Mouse (Mus musculus) naive thymus-derived CD4-positive, alpha-beta T cell, adult 2 months (primary cell): ENCODE results near the gene Rerg.
"Not testable (repeated sequence)": the region's sequence is repeated elsewhere in the genome, so short reads cannot be mapped to it uniquely, and the experiment has no call there.

Experiments
- DNase-seq: peaks from one replicate; pipeline ENCODE4 v3.0.0-alpha.2; 2011; ENCODE audit warnings: low read depth

Gene Rerg

DNA sequence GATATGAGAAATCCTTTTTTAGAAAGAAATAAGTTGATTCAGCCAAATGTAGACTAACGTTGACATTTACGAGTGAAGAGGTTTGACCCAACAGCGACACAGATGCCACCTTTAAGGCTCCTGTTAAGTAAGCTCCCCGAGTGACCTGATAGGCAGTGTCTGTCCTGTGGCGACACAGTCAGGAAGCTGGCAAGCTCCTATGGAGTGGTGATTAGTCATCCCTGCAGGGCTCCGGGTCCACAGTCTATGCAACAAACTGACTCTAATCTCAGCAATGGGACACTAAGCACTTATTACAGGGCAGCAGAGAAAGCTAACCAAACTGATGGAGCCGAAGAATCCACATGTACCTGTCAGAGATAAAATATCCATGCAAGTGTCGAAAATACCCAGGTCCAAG is 98.0 kb downstream of the Rerg start:
- no peak for DNase-seq

DNA sequence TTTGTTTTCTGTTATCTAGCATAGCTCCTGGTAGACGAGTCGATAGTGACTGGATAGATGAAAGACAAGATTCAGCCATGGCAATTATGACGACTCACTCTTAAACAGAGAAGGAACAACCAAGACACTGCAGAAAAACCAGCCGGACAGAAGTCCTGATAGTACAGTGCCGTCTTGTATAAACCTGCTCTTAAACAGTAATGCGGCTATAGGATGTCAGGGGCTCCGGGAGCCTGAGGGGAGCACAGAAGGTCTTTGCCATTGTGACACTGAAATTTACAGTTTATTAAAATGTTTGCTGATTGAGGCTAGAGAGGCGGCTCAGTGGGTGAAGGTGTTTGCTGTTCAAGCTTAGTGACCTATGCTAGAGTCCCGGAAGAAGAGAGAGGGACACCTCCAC is 98.8 kb downstream of the Rerg start:
- DNase-seq, result no peak

DNA sequence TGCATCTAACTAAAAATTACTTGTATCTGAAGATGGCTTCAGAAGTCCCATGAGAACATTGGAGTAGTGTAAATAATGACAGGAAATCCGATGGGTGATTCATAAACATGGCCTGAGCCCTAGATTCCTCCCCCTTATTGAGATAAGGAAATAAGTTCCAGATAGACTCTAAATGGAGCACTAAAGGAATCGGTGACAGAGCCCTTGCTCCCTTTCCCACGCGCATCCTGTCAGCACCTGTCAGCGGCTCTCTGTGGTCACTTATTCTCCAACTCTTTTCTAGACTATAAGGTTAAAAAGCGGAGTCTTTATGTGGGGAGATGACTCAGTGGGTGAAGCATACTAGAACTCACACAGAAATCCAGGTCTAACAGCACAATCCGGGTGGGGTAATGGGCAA is 104.8 kb downstream of the Rerg start:
- DNase-seq, result no peak

DNA sequence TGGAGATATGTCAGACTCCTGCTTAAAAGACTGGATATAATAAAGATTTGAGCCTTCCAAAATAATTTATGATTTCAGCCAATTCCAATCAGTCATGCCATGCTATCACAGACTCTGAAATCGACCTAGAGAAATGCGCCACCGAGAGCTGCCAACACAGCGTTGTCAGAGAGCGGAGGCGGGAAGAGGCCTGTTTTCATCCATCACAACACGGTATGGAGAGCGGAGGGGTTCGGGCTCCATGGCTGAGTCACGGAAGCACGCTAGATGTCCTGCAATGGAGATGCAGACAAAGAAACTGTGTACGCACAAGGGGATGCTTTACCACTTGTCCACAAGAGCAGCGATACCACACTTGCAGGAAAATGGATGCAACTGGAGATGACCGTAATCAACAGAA is 105.5 kb downstream of the Rerg start:
- DNase-seq, result no peak

DNA sequence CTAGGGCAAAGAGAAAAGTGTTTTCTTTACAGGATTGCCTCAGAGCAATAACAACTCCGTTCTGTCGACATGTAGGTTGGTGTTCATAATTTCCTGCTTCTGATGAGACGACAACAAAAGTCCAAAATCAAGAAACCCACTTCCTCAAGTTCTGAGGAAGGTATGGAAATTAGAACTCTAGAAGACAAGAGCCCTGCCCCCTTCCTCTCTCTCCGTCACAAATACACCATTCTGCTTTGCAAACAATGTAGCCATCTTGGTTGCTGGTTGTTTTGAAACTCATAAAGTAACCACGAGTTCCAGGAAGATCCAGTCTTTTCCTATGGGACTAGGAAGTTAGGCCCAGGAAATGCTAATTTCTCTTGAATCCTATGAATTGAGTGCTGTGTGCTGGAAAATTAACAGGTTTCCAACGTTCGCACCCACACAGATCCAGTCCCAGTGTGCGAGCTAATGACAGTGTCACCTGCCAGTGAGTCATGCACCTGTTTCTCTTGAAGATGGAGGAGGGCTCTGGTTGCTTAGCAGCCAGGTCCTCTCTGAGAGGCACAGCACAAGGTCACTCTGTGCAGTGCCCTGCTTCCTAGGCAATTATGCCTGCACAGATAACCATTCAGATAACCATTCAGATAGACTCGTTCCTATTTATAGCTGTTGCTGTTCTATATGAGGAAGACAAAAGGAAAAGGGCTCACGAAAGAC is 106.9 kb downstream of the Rerg start:
- DNase-seq, result peak; percentile 22

DNA sequence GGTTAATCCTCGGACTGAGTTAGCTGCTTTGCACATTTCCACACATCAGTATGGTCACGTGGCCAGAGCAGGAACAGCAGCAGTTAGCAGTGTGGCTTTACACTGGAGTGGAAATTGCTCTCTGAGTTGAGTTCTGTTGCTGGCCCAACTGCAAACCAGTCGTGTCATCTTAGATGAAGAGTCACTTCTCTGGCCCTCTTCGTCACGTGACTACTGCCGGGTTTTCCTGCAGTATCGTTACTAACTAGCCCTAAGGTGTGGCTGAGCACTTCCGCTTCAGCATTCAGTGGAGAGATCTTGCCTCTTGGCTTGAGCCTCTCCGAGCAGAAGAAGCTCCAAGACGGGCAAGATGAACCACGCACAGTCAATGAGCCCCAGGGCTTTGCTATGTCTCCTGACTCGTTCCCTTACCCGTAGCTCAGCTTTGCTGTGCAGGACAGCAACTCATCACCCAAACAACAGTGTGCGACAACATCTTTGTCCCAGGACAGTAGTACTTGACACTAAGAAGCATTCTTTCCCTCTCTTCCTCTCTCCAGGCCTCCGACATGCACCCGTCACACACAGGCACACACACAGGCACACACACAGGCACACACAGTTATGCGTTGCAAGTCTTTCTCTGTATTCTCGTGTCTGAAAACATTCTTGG is 108.3 kb downstream of the Rerg start:
- DNase-seq, result no peak

DNA sequence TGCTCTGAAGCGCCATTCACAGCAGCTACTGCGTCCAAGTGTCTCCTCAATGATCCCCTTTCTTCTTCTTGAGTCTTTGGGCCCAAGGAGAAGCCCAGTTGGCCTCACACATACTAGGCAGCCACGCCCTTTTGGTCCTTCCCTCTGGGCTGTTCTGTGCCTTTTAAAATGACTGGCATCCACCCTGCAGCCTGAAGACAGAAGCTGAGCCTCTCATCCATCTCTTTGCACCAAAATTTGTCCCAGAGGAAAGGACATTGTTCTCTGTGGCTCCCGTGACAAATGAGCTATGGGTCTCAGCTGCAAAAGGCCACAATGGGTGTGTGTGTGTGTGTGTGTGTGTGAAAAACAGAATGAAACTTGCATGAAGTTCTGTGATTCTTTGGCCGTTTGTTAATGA is 109.7 kb downstream of the Rerg start:
- no peak for DNase-seq

DNA sequence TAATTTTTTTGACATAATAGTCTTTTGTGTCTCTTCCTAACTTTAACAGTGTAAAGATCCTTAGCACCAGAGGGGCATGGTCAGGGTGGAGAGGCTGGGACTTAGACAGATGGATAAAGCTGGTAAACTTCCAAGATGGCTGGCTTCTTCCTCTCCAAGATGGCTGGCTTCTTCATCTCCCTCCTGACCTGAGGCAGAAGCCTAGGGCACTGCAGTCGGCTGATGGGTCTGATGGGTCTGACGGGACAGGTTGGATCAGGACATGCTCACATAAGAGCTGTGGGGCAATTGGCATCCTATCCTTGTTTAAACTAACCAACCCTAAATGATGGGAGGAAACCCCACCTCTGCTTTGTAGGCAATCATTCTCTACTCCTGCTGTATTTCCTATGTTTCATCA is 112.0 kb downstream of the Rerg start:
- no peak for DNase-seq

DNA sequence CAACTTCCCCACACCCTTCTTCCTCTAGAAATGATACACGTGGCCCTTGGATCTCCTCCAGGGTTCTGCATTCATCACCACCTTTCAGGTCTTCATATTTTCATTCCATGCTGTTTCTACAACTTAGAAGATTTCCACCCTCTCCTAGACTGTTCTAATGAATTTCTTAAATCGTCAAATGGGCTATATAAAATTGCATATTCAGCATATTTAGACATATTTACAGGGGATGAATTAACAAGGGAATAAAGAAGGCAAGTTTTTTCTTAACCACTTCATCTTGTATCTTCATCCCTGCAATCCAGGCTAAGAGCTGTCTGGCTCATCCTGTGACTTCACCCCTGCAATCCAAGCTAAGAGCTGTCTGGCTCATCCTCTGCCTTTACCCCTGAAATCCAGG is 116.2 kb downstream of the Rerg start:
- no peak for DNase-seq

DNA sequence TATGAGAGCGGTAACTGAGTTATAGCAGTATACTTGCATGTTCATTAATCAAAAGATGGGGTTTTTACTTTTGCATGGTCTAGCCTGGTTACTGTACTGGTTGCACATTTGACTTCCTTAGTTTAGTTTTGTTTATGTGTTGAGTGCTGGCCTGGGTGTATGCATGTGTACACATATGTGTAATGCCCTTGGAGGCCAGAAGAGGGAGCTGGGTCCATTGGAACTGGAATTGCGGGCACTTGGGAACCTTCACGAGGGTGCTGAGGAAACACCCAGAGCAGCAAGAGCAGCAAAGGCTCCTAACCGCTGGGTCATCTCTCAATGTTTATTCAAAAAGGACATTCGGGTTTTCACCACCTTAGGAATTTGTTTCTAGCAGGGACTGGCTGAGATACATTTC is 116.8 kb downstream of the Rerg start:
- peak; percentile 12 for DNase-seq

DNA sequence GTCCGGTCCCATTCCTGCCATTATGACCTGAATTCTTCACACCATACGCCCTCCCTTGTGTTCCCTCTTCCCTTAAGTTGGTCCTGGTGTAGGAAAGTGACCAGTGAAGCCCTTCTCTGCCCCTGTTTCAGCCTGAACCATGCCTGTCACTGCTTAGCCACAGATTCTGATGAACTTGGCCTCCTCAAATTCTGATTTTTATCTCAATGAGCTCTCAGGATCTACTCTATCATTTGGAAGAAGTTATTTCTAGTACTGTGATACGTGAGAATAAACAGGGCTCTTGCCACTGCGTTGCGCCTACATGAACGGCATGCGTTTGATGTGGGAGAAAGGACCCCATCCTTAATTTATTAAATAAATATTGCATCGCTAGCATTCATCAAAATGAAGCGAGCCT is 117.3 kb downstream of the Rerg start:
- no peak for DNase-seq

DNA sequence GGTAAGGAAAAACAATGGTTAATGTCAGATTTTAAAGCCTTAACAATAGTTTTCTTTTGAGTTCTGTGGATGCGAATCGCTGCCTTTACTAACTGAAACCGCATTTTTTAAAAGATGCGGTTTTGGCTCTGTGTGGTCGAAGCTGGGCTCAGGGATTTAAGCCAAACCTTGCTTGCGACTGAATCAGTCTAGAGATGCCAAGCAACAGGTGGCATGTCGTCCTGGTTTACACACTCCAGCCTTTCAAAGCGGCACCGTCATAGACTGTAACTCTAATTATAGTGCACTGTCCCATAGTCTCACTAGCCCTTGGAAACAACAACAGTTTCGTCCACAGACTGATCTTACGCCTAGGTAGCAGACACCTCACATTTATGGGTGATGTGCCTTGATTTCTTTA is 123.3 kb downstream of the Rerg start:
- no peak for DNase-seq

DNA sequence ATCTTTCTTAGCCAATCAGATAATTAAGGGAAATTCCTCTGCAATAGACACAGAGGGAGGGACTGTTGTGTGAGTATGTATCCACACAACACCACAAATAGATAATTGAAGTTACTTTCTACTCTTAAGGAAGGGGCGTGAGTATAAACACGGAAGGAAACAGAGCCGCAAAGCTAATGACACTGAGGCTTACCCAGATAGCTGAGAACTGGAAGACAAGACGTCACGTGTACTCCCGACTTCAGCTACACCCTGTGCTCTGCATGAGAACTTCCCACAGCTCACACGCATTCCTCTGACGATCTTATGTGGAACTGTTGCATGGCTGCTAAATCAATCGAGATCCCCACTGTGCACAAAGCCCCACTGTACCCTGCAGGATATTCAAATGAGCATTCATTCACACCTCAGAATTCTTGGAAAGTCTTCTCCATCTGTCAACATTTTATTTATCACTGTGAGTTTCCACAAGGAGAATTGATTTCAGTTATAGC is 125.2 kb downstream of the Rerg start:
- DNase-seq, result no peak

DNA sequence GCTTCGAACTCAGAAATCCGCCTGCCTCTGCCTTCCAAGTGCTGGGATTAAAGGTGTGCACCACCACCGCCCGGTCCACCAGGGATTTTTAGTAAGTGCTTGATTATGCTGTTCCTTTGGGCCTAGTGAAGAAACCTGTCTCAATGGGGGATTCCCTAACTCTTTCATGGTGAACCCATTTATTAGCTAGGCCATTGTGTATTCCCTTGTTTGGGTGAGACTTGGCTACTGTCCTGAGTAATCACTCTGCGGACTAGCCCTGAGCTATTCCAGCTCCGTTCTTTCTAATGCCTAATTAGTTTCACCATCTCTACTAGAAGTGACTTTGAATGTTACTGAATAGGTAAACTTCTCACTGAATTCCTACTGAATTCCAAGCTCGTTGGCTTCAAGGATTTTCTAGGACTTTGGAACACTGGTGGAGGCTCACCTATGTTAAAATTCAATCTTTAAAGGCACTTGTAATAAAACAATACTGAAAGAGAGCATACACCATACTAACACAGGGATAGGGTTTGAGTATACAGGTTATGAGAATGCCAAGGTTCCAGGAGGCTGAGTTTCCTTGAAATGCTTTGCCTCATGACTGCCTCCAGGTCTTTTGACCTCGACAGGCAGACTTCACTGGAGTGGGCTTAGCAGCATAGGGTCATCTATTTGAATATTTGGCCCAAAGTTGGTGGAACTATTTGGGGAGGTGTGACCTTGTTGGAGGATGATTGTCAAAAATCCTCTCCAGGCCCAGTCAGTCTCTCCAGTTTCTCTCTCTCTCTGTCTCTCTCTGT is 134.5 kb downstream of the Rerg start:
- DNase-seq, result not testable (repeated sequence)

DNA sequence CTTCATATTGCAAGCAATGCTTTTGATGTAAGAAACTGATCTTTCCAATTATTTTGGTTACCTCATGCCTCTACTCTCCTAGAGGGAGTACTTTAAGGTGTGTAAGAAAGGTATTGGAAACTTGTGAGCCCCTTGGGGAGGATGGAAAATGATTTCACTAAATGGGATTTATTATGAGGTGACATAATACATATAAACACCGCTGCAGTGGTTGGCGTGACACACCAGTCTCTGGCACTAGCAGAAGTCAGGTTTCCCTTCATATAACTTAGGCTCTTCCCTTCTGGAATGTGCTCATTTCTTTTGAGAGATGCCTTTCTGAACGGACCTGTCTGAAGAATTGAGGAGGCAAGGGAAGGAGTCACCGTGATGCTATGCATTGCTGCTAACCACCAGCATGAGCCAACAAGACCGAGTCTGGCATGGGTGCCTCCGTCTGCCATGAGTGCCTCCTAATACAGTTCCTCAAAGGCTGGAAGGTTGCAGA is 139.6 kb downstream of the Rerg start:
- no peak for DNase-seq

DNA sequence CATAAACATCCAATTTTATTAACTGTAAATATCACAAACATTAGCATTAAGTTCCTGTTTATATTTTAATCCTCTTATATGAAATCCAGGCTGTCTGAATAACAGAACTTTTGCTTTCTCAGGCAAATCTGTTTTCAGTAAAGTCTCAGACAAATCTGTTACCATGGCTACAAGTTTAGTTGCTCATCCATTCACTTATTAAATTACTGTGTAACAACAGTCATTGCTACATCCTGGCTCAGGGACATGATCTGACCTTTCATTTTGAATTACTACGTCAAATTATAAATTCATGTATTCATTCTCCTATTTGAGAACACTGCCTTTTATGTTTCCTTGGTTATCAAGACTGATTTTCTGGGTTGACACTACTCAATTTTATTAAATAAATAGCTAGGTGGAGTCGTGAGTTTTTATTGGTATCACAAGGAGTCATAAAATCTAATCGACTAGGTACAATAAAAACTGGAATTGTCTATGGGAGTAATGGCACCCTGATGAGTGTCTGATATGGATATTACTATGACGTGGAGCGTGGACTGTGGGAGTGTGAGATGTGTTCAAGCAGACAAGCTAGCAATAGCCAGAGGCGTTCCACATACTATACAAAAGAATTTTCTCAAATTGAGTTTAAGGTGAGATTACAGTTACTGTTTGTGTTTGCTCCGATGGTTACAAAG is 140.2 kb downstream of the Rerg start:
- DNase-seq, result no peak

DNA sequence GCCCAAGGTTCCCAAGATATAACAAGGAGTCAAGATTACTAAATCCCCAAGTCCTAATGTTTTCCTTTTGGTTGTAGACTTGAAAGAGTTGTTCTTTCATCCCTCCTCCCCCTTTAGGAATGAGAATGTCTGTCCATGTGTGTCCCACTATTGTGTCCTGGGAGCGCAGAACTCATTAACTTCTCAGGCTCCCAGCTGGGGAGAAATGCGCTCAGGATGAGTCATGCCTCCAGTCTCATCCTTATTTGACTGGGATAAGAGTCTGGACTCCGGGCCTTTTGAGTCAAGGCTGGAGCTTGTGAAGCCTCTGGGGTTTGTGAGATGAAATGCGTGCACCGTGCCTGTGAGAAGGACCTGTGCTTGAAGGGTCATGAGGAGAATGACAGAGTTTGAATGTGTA is 144.8 kb downstream of the Rerg start:
- no peak for DNase-seq

DNA sequence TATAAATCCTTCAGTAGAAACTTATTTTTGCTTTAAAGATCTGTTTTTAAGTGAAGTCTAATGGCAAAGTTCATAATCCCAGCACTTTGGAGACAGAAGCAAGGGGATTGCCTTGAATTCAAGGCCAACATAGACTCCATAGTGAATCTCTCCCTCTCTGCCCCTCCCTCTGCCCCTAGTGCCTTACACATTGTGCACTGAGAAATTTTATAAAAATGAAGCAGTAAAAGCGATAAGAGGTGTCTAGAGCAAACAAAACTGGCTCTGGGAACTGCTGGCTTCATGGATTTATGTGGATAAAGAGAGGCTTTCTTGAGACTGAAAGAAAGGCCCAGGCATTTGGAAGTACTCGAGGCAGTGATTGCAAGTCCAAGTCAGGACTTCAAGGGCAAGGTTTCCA is 145.8 kb downstream of the Rerg start:
- DNase-seq, result no peak

DNA sequence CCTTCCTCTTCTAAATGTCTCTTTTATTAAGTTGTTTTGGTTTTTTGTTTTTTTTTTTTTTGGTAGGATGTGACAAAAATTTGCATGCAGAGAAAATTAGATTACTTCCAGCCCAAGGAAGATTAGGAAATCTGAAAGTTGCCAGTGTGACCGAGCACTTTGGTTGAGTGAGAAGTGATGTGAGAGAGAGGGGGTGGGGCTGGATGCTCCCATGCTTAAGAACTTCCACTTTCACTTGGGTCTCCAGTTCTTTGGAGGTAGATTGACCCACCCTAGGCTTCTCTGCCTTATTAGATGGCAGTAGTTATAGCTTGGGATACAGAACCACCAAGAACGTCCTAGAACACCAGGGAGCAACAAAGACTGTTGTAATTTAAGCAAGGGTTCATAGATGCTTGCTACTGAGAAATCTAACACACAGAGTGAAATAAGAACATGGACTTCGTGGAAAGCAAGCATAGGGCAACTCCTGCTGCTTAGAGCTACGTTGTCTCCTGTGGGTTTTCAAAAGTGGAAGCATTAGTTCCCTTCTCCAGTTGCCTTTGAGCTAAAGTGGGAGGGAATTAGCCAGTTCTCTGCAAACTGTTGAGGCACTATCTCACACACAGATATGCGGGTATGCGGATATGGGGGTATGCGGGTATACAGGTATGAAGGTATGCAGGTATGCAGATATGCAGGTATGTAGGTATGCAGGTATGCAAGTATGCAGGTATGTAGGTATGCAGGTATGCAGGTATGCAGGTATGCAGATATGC is 152.9 kb downstream of the Rerg start:
- no peak for DNase-seq

DNA sequence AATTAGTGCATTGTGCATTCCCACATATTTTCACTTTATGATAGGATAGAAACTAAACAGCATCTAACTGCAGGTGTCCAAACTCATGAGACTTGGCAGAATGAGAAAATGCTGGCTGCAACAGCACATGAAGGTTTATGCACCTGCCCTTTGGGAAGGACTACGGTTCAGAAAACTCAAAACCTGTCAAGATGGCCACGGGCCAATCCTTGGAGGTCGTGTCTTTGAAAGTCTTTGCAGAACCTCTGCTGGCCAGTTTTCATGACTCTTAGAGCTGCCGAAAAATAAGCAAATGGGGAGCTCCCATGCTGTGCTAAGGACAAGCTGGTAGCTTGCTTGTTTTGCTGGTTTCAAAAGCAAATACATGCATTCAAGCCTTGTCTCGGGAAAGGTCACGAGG is 156.0 kb downstream of the Rerg start:
- no peak for DNase-seq

DNA sequence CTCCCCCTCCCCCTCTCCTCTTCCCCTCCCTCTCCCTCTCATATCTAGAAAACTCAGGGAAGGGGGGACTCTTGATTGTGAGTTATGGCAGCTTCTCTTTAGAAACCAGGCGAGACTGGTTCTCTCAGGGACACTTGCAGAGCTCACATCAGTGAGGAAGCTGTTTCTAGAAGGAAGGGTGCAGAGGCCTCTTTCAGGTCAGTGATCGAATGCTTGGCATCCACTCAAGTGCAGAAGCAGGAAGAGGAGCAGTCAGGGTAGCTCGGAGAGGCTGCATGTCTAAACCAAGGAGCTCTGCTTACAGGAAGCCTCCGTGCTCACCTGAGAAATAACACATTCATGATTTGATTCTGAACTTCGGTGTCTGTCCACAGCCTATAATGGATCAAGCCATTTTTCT is 159.1 kb downstream of the Rerg start:
- DNase-seq, result no peak
